Mouse (Mus musculus): ENCODE measurements around the gene Fgd1. TPM values are rescaled to one million over a fixed set of nuclear protein-coding genes. Genes with fewer than 3 reads are reported as not detected.

Fgd1 gene
- polyA plus RNA-seq, 1 experiment, result not detected

DNA sequence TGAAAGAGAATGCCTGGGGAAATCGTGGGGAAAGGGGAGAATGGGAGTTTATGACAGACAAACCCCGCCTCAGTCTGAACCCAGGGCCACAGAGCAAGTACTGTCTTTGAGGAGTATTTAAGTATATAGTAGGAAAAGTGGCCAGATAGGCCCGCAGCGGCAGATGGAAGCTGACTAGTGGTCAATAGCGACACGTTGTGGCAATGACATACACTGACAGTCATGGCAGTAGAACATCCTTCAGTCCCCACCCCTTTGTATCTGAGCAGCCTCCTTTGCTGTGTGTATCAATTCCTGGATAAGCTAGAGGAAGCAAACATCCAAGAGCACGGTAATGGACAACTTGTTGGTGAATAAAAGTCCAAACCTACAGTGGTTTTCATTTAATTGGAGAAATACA is 70.8 kb downstream of the Fgd1 start:
- no peak for TF ChIP-seq CTCF (IDR thresholded peaks at IDR 0.05; ENCODE audit: insufficient read depth, low read depth, low read length)
- TF ChIP-seq POLR2A (IDR thresholded peaks at IDR 0.05; ENCODE audit: insufficient read depth, low read depth, low read length), result no peak
- H3K27ac ChIP-seq (ENCODE audit: insufficient read depth, low read depth, low read length), result no peak overlapping the region
- H3K4me3 ChIP-seq (ENCODE audit: insufficient read depth, low read depth, low read length), result no peak overlapping the region
- WGBS, result 15% methylated on average over 7 of the region's 7 CpGs
- no peaks in the 10 kb centered on the region for H3K4me1 ChIP-seq (ENCODE audit: control insufficient read depth, insufficient read depth, low read length)

- no peak overlapping the region for H3K27ac ChIP-seq (ENCODE audit: insufficient read depth, low read depth, low read length)
- 13% methylated on average over 2 of the region's 2 CpGs for WGBS
- no peak overlapping the region for H3K4me3 ChIP-seq (ENCODE audit: insufficient read depth, low read depth, low read length)
- TF ChIP-seq CTCF (IDR thresholded peaks at IDR 0.05; ENCODE audit: insufficient read depth, low read depth, low read length) (no peak), POLR2A (IDR thresholded peaks at IDR 0.05; ENCODE audit: insufficient read depth, low read depth, low read length) (no peak)
- H3K4me1 ChIP-seq (ENCODE audit: control insufficient read depth, insufficient read depth, low read length), result no peaks in the 10 kb centered on the region
Observed at GRCm38 (mm10) chrX:151117432-151117831, 71.5 kb downstream of the Fgd1 start.

GRCm38 (mm10) chrX:151123933-151124332 is 78.0 kb downstream of the Fgd1 start:
- TF ChIP-seq POLR2A (IDR thresholded peaks at IDR 0.05; ENCODE audit: insufficient read depth, low read depth, low read length) (no peak), CTCF (IDR thresholded peaks at IDR 0.05; ENCODE audit: insufficient read depth, low read depth, low read length) (no peak)
- H3K4me3 ChIP-seq (ENCODE audit: insufficient read depth, low read depth, low read length), result no peak overlapping the region
- WGBS, result 59% methylated on average over 2 of the region's 2 CpGs

GRCm38 (mm10) chrX:151130493-151130892 is 84.5 kb downstream of the Fgd1 start:
- Histone ChIP-seq H3K4me1 (ENCODE audit: control insufficient read depth, insufficient read depth, low read length) (no peaks in the 10 kb centered on the region), H3K4me3 (ENCODE audit: insufficient read depth, low read depth, low read length) (no peak overlapping the region), H3K27ac (ENCODE audit: insufficient read depth, low read depth, low read length) (no peak overlapping the region)
- TF ChIP-seq POLR2A (IDR thresholded peaks at IDR 0.05; ENCODE audit: insufficient read depth, low read depth, low read length) (no peak), CTCF (IDR thresholded peaks at IDR 0.05; ENCODE audit: insufficient read depth, low read depth, low read length) (no peak)
- 80% methylated on average over 3 of the region's 3 CpGs for WGBS

More at GRCm38 (mm10) chrX:151123933-151124332, 78.0 kb downstream of the Fgd1 start:
- Histone ChIP-seq H3K27ac (ENCODE audit: insufficient read depth, low read depth, low read length) (no peak overlapping the region), H3K4me1 (ENCODE audit: control insufficient read depth, insufficient read depth, low read length) (no peaks in the 10 kb centered on the region)

DNA sequence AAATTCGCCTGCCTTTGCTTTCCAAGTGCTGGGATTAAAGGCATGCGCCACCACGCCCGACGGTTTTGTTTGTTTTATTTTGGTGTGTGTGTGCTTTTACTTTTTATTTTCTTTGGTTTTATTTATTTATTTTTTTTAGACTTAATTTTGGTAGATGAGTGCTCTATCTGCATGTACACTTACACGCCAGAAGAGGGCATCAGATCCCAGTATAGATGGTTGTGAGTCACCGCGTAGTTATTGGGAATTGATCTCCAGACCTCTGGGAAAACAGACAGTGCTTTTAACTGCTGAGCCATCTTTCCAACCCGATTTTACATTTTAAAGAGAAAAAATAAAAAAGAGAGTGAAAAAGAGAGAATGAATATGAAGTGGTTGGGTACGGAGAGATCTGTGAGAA is 86.8 kb downstream of the Fgd1 start:
- no peak for TF ChIP-seq CTCF (IDR thresholded peaks at IDR 0.05; ENCODE audit: insufficient read depth, low read depth, low read length)
- no peak for TF ChIP-seq POLR2A (IDR thresholded peaks at IDR 0.05; ENCODE audit: insufficient read depth, low read depth, low read length)
- H3K4me1 ChIP-seq (ENCODE audit: control insufficient read depth, insufficient read depth, low read length), result no peaks in the 10 kb centered on the region
- WGBS, result 35% methylated on average over 10 of the region's 10 CpGs

More for the DNA sequence above, 86.8 kb downstream of the Fgd1 start:
- H3K4me3 ChIP-seq (ENCODE audit: insufficient read depth, low read depth, low read length), result no peak overlapping the region
- no peak overlapping the region for H3K27ac ChIP-seq (ENCODE audit: insufficient read depth, low read depth, low read length)

Other genes starting within 250 kb of the Fgd1 start
- not detected in 2 replicates for gene Maged2, start 231.8 kb upstream of the Fgd1 start, polyA plus RNA-seq (2012; ENCODE audit: insufficient read depth, insufficient read length, low replicate concordance, missing spikeins)
- 94.1 and 633 TPM in 2 replicates for gene Gnl3l, start 28.8 kb upstream of the Fgd1 start, polyA plus RNA-seq (2012; ENCODE audit: insufficient read depth, insufficient read length, low replicate concordance, missing spikeins)
- not detected in 2 replicates for gene Tsr2, start 50.4 kb downstream of the Fgd1 start, polyA plus RNA-seq (2012; ENCODE audit: insufficient read depth, insufficient read length, low replicate concordance, missing spikeins)
- not detected in 2 replicates for gene Wnk3, start 151.9 kb downstream of the Fgd1 start, polyA plus RNA-seq (2012; ENCODE audit: insufficient read depth, insufficient read length, low replicate concordance, missing spikeins)

All from olfactory bulb, adult 2 months (tissue).